Mouse (Mus musculus) right cerebral cortex, postnatal 25 days (tissue): ENCODE results near the gene Zfp692.
"Not testable (repeated sequence)": the region's sequence is repeated elsewhere in the genome, so short reads cannot be mapped to it uniquely, and the experiment has no call there.

ENCODE experiments used
- DNase-seq: peaks from one replicate; pipeline ENCODE4 v3.0.0; 2022

The Zfp692 gene

DNA sequence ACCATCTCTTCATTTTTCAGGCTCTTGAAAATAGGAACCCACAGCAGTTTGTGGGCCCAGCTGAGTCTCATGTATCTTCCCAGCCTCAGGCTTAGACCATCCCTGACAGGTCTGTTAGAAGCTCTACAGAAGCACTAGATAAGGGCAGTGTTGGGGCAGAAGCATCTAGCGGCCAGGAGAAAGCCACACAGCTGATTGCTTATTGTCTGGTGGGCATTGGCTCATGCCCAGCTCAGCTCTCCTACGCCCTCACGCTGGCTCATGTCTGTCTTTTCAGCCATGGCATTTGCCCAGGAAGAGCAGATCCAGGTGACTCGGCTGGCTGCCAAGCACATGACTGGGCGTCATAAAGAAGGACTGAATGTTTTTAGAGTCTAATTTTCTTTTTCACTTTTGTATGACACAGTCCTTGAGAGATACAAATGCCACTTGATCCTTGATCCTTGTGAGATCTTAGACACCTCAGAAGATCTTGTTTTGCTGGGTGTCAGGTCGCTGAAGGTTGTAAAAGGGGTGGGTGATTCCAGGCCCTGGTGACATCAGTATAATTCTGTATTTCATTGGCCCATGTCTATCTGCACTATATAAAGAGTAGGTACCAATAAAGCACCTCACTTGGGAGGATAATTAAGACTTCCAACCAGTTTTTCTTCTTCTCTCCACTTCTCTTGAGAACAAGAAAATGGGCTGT, 51.1 kb downstream of the Zfp692 start:
- no peak for DNase-seq

DNA sequence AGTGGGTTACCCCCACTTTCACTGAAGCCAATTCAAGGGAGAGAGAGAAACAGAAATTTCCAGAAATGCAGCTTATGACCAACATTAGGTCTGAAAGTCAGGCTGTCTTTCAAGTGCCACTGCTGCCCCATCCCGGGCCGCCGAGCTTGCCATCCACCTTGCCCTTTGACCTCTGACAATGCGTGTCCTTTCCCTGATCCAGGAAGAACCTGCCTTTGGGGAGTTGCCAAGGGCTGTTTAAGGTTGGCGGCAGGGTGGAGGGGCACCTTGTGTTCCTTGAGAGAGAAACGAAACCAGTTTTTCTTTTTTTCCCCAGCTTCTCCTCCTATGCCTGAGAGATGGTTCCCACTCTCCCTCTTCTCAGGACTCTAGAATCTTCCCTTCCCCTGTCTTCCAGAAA, 55.7 kb downstream of the Zfp692 start:
- not testable (repeated sequence) for DNase-seq
